Mouse (Mus musculus) hindbrain, embryonic 13.5 days (tissue): ENCODE data around the gene Gm20696. TPM values are rescaled to one million over a fixed set of nuclear protein-coding genes. Genes with fewer than 3 reads are reported as not detected.

Source experiments
- ATAC-seq: fragments of 200-750 bp; cut with Nextera tagmentation; 2 replicates; pipeline ENCODE4 v1.8.0; 2017; ENCODE audit warnings: moderate TSS enrichment; ENCODE audit not compliant: low FRiP score
- H3K27ac ChIP-seq: fragments of 300-500 bp; sonication (generic); 2 replicates; pipeline ENCODE4 v1.5.1; 2015; ENCODE audit warnings: inconsistent platforms, mild to moderate bottlenecking, moderate library complexity
- H3K27me3 ChIP-seq: fragments of 300-500 bp; sonication (generic); 2 replicates; pipeline ENCODE4 v1.6.1; 2015; ENCODE audit warnings: mild to moderate bottlenecking, inconsistent platforms
- H3K36me3 ChIP-seq: fragments of 300-500 bp; sonication (generic); 2 replicates; pipeline ENCODE4 v1.6.1; 2015; ENCODE audit warnings: mild to moderate bottlenecking, inconsistent platforms
- H3K4me1 ChIP-seq: fragments of 300-500 bp; sonication (generic); replicated peaks from 2 replicates; pipeline ENCODE4 v1.6.1; 2015; ENCODE audit warnings: inconsistent platforms
- H3K4me2 ChIP-seq: fragments of 300-500 bp; sonication (generic); 2 replicates; pipeline ENCODE4 v1.6.1; 2015; ENCODE audit warnings: inconsistent platforms, mild to moderate bottlenecking, moderate library complexity
- H3K4me3 ChIP-seq: fragments of 300-500 bp; sonication (generic); 2 replicates; pipeline ENCODE4 v1.5.1; 2015; ENCODE audit warnings: mild to moderate bottlenecking, inconsistent platforms
- H3K9ac ChIP-seq: fragments of 300-500 bp; sonication (generic); 2 replicates; pipeline ENCODE4 v1.6.1; 2015; ENCODE audit warnings: mild to moderate bottlenecking, inconsistent platforms
- H3K9me3 ChIP-seq: fragments of 300-500 bp; sonication (generic); 2 replicates; pipeline ENCODE4 v1.6.1; 2016; ENCODE audit warnings: inconsistent platforms
- WGBS: fragments of 180-500 bp; shearing (Covaris S2); methylation state at CpG from one replicate; pipeline ENCODE4 v1.1.7; 2015; 5-methylcytosine and 5-hydroxymethylcytosine counted together
- polyA plus RNA-seq: library from polyadenylated mRNA; unstranded; fragments of >200 nt; fragmentation: Nextera tagmentation; extraction: Ambion mirVana; gene quantifications from 2 replicates; pipeline ENCODE4 v1.2.1, GENCODE M21; 2015

Gene Gm20696
- polyA plus RNA-seq, 1 experiment from 2014 or later, result 2.7 TPM

DNA sequence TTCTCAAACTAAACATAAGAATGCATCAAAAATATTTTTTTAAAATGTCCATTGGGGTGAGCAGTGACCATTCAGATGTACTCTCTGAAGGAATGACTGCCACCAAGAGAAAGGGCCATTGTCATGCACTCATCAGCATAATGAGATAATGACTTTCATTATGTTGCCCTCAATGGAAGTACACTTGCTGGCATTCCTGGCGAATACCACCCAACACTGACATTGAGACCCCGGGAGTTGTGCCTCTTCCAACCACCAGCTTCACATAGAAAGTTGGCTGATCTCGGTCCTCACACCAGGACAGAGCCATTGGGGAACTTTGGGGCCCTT lies 356.5 kb downstream of the Gm20696 start:
- H3K9ac ChIP-seq, result no peak overlapping the region
- H3K4me2 ChIP-seq, result no peak overlapping the region
- no peaks in the 10 kb centered on the region for H3K36me3 ChIP-seq
- no peak overlapping the region for H3K4me3 ChIP-seq
- no peaks in the 10 kb centered on the region for H3K9me3 ChIP-seq
- no peak for ATAC-seq
- WGBS, result 23% methylated on average over 3 of the region's 3 CpGs
- H3K27me3 ChIP-seq, result no peaks in the 10 kb centered on the region
- H3K4me1 ChIP-seq, result peaks cover 8% of the 10 kb centered on the region
- no peak overlapping the region for H3K27ac ChIP-seq

DNA sequence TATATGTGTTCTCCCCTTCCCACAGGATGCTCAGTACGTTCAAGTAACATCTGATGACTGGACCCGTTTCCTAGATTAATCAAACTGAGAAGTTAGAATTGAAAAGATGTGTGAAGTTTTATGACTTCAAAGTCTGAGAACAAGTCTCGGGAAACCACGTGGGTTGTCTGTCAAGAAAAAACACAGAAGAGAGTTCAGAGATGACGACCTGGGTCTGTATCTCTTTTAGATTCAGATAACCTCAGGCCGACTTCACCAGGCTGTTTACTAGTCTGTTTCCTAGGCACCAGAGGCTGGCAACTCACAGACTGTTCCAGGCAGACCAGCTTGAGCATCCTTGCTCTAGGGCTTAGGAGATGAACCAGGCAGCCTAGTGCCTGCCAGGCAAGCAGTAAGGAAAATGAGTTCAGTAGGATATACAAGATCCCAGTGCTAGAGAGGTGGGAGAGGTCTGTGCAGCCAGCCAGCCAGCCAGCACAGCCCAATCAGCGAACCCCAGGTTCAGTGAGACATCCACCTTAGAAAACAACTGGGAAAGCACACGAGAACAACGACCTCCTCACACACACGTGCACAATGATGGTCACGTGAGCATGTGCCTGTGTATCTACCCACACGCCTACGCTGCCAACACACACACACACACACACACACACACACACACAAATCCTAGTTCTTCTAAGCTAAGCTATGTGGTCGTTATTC lies 357.0 kb downstream of the Gm20696 start:
- Histone ChIP-seq H3K9me3 (no peaks in the 10 kb centered on the region), H3K27me3 (no peaks in the 10 kb centered on the region), H3K4me1 (peaks cover 8% of the 10 kb centered on the region), H3K9ac (no peak overlapping the region), H3K4me3 (no peak overlapping the region), H3K4me2 (no peak overlapping the region), H3K27ac (no peak overlapping the region), H3K36me3 (no peaks in the 10 kb centered on the region)
- ATAC-seq, result no peak
- WGBS, result 74% methylated on average over 14 of the region's 14 CpGs

DNA sequence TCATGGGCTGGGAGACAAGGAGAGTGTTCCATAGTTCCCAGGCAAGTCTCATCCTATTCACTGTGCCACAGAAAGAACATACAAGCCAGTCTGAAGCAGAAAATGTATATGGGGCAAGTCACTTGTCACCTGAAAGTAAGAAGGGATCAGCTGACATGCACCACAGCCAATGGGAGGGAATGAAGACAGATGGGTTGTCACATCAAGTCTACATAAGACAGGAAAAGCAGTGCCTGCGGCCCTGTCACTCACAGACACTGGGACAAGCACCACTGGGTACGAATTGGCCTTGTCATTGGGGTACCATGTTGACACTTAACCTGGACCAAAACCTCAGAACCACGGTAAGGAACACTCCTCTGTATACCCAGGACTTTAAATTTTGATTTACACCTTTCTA lies 360.8 kb downstream of the Gm20696 start:
- H3K4me2 ChIP-seq, result no peak overlapping the region
- ATAC-seq, result no peak
- no peak overlapping the region for H3K9ac ChIP-seq
- 86% methylated on average over 3 of the region's 3 CpGs for WGBS
- H3K9me3 ChIP-seq, result no peaks in the 10 kb centered on the region
- H3K27me3 ChIP-seq, result no peaks in the 10 kb centered on the region
- no peak overlapping the region for H3K4me3 ChIP-seq
- no peak overlapping the region for H3K27ac ChIP-seq
- H3K4me1 ChIP-seq, result peaks cover 5% of the 10 kb centered on the region
- H3K36me3 ChIP-seq, result no peaks in the 10 kb centered on the region

DNA sequence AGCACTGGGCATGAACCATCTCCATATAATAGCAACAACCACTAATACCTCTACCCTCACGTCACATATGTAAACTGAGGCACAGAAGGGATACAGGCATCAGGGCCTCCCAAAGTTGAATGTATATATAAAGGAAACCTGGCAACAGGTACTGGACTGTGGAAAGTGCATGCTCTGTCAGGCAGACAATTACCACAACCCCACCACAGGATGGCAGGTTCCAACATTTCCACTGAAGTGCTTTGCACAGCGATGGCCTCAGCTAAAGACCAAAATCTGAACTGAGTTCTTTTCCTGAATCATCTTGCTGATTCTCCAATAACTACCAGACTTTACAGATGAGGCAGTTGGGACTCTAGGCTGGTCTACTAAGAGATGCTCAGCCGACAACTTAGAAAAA lies 361.4 kb downstream of the Gm20696 start:
- peaks cover under 1% of the 10 kb centered on the region; the same call in 1 of the 2 replicates for H3K4me1 ChIP-seq
- no peak overlapping the region for H3K27ac ChIP-seq
- no peak overlapping the region for H3K4me3 ChIP-seq
- H3K27me3 ChIP-seq, result no peaks in the 10 kb centered on the region
- ATAC-seq, result no peak
- no peak overlapping the region for H3K9ac ChIP-seq
- no peaks in the 10 kb centered on the region for H3K9me3 ChIP-seq
- no peak overlapping the region for H3K4me2 ChIP-seq
- 95% methylated on average over 3 of the region's 3 CpGs for WGBS
- H3K36me3 ChIP-seq, result no peaks in the 10 kb centered on the region

DNA sequence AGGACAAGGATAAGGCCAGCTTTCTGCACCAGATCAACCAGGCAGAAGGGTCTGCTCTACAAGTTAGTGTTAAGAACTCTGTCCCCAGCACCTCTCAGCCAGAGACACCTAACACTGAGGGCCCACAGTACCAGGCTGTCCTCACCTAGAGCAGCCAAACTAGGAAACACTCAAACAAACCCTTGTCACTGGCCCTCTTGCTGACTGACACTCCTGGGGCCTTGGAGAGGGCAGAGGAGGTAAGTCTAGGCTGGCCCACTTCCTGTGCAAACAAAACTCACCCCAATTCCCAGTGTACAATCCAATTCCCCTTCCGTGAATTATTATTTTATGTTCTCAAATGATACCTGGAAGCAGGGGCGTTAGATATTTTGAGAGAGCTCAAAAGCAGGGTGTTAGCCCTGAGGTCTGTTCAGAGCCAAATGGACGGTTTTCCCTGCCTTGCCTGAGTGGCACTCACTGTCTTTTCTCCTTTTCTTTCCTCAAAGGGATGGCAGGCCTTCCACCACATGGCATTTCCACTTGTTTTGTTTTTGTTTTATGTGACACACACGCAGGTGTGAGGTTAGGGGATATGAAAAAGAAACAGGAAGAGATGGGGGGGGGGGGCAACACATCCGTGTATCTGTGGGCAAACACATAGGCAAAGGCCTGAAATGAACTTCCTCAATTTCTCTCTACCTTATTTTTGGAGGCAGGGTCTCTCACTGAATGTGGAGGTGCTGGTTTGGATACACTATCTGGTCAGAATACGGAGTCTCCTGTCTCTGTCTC lies 363.7 kb downstream of the Gm20696 start:
- no peaks in the 10 kb centered on the region for H3K36me3 ChIP-seq
- WGBS, result 88% methylated on average over 6 of the region's 6 CpGs
- ATAC-seq, result no peak

DNA sequence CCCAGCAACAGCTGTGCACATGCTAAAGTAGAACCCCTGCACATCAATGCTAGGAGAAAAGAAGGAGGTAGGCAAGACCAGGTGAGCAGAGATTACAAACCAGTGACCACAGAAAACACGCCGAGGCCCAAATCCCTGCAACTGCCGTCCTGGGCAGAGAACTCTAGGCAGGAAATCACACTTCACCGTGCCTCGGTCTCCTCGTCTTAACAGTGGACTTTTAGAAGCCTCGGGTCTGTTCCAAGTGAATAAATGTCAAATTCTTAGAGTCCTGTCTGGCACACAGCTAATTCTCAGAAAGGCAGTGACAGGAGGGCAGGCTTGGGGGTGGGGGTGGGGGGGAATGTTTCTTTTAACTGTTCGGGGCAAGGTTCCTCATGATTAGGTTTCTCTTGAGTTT lies 364.7 kb downstream of the Gm20696 start:
- Histone ChIP-seq H3K9ac (no peak overlapping the region), H3K9me3 (no peaks in the 10 kb centered on the region), H3K36me3 (no peaks in the 10 kb centered on the region), H3K4me1 (no peaks in the 10 kb centered on the region), H3K4me3 (no peak overlapping the region), H3K27me3 (no peaks in the 10 kb centered on the region), H3K4me2 (no peak overlapping the region), H3K27ac (no peak overlapping the region)
- ATAC-seq, result no peak
- WGBS, result 84% methylated on average over 8 of the region's 8 CpGs

More for the DNA sequence above, 363.7 kb downstream of the Gm20696 start:
- H3K4me3 ChIP-seq, result no peak overlapping the region
- H3K9ac ChIP-seq, result no peak overlapping the region
- H3K4me1 ChIP-seq, result no peaks in the 10 kb centered on the region
- no peaks in the 10 kb centered on the region for H3K27me3 ChIP-seq
- H3K4me2 ChIP-seq, result no peak overlapping the region
- no peak overlapping the region for H3K27ac ChIP-seq
- no peaks in the 10 kb centered on the region for H3K9me3 ChIP-seq

DNA sequence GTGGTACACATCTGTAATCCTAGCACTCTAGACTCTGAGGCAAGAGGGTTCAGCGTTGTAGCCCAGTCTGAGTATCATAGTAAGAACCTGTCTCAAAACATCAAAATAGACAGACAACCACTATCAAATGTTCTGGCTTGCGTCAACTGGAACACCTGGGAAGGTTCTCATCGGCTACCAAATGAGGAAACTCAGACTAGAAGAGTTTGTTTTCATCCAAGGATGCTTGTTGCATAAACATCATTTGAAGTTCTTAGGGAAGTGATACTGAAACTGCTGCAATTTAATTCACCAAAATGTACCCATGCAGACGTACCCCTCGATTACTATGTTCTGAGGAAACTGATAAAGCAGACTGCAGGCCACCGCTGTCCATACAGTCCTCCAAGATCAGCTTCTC lies 366.4 kb downstream of the Gm20696 start:
- Histone ChIP-seq H3K36me3 (no peaks in the 10 kb centered on the region), H3K27me3 (no peaks in the 10 kb centered on the region), H3K9ac (no peak overlapping the region), H3K27ac (no peak overlapping the region), H3K4me3 (no peak overlapping the region), H3K4me1 (no peaks in the 10 kb centered on the region), H3K4me2 (no peak overlapping the region), H3K9me3 (no peaks in the 10 kb centered on the region)
- 97% methylated on average over 6 of the region's 6 CpGs for WGBS
- ATAC-seq, result no peak

DNA sequence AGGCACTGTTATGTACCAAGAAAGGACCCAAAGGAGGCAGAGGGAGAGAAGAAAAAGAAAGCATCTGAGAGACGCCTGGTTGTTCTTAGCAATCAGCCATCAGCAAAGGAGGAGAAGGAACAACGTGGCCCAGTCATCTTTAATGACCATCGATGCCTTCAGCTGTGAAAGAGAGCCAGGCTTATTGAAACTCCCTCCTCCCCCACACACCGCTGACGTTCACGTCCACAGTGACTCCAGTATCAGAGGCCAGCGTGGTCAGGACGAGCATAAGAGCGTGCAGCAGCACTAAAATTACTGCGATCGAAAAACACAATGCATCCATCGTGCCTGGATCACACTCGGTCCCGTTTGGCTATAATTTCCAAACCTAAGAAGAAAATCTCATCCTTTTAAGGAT lies 367.4 kb downstream of the Gm20696 start:
- no peak overlapping the region for H3K4me3 ChIP-seq
- 68% methylated on average over 14 of the region's 14 CpGs for WGBS
- no peaks in the 10 kb centered on the region for H3K36me3 ChIP-seq
- H3K4me2 ChIP-seq, result no peak overlapping the region
- no peaks in the 10 kb centered on the region for H3K4me1 ChIP-seq
- ATAC-seq, result no peak
- H3K9ac ChIP-seq, result no peak overlapping the region
- no peaks in the 10 kb centered on the region for H3K9me3 ChIP-seq
- no peak overlapping the region for H3K27ac ChIP-seq
- H3K27me3 ChIP-seq, result no peaks in the 10 kb centered on the region

DNA sequence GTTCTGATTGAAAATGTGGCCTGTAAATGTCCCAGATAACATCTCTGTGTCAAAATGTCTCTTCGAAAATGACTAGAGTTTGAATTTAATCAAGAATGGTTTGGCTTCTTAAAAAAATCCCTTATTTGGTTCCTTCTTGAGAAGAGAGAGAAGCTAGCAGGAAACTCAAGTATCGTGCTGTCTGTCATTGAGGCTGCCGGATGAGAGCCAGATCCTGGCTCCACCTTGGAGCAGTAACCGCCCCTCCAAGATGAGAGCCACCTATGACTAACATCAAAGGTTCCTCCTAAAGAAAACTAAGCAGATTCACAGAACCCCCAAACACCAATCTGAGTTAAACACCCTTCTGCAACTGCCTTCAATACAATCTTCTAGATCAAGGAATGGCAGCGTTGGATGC lies 369.1 kb downstream of the Gm20696 start:
- no peak overlapping the region for H3K27ac ChIP-seq
- no peak overlapping the region for H3K4me2 ChIP-seq
- H3K9me3 ChIP-seq, result no peaks in the 10 kb centered on the region
- no peaks in the 10 kb centered on the region for H3K27me3 ChIP-seq
- no peak overlapping the region for H3K4me3 ChIP-seq
- ATAC-seq, result no peak
- WGBS, result 92% methylated on average over 5 of the region's 5 CpGs
- no peaks in the 10 kb centered on the region for H3K36me3 ChIP-seq
- no peak overlapping the region for H3K9ac ChIP-seq
- H3K4me1 ChIP-seq, result no peaks in the 10 kb centered on the region

DNA sequence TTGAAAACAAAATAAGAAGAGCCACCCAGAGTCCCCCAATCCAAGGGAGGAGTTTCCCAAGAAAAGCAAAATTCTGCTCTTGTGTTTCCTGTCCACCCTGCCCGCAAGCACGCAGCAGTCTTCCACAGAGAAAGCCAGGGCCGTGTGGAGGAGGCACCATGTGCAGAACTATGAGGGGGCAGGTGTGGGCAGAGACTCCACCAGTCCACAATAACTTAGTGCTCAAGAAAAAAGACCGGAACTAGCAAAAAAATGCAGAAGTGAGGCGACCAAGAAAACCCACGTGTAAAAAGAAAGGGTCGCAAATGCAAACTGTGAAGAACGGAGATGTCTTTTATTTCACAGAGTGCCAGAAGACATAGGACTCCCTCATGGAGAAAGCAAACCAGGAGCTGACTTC lies 371.1 kb downstream of the Gm20696 start:
- no peaks in the 10 kb centered on the region for H3K4me1 ChIP-seq
- H3K9ac ChIP-seq, result no peak overlapping the region
- no peaks in the 10 kb centered on the region for H3K27me3 ChIP-seq
- no peak overlapping the region for H3K4me3 ChIP-seq
- no peaks in the 10 kb centered on the region for H3K36me3 ChIP-seq
- H3K9me3 ChIP-seq, result no peaks in the 10 kb centered on the region
- WGBS, result 87% methylated on average over 8 of the region's 8 CpGs
- no peak overlapping the region for H3K4me2 ChIP-seq
- ATAC-seq, result no peak
- no peak overlapping the region for H3K27ac ChIP-seq

DNA sequence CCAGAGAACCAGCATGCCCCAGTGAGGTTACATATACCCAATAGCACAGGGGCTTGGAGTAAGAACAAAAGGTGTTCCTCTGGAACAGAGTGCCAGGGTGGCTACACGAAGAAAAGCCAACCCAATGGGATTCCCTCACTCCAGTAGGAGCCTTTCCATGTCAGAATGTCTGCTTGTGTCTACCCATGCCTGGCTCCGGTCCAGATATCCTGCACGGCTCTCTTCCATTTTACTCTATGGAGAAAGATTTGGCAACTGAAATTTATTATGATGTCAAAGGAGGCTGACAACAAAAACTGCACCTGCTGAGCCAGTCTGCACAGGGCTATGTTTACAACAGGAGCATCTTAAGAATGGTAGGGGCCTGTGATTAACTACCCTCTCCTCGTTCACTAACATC lies 377.4 kb downstream of the Gm20696 start:
- Histone ChIP-seq H3K27me3 (0 out of 2 replicates have a peak, but pooled peaks cover 4% of the 10 kb centered on the region), H3K9me3 (no peaks in the 10 kb centered on the region), H3K27ac (no peak overlapping the region), H3K4me1 (no peaks in the 10 kb centered on the region), H3K4me3 (no peak overlapping the region), H3K4me2 (no peak overlapping the region), H3K9ac (no peak overlapping the region), H3K36me3 (no peaks in the 10 kb centered on the region)
- no peak for ATAC-seq
- WGBS, result 62% methylated on average over 4 of the region's 4 CpGs

DNA sequence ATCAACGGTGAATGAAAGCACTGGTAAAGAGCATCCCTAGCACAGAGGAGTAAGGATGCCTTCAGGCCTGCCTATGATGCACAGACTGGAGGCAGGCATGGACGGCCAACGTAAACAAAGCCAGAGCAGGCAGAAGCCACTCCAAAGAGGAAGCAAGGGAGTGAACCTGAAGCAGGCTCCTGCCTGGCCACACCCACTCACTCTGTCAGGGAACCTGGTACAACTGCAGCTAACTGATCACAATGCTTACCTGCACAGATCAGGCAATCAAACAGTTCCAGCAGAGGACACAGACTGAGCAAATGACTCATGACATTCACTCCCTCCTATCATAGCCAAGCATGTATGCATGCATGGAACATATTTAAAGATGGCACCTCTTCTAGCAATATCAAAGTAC lies 381.6 kb downstream of the Gm20696 start:
- peaks cover 6% of the 10 kb centered on the region for H3K4me1 ChIP-seq
- H3K27ac ChIP-seq, result no peak overlapping the region
- peaks cover 4% of the 10 kb centered on the region; the same call in 1 of the 2 replicates for H3K27me3 ChIP-seq
- WGBS, result 70% methylated on average over 3 of the region's 3 CpGs
- H3K9ac ChIP-seq, result no peak overlapping the region
- no peaks in the 10 kb centered on the region for H3K36me3 ChIP-seq
- ATAC-seq, result no peak
- no peak overlapping the region for H3K4me3 ChIP-seq
- H3K4me2 ChIP-seq, result no peak overlapping the region
- H3K9me3 ChIP-seq, result no peaks in the 10 kb centered on the region

DNA sequence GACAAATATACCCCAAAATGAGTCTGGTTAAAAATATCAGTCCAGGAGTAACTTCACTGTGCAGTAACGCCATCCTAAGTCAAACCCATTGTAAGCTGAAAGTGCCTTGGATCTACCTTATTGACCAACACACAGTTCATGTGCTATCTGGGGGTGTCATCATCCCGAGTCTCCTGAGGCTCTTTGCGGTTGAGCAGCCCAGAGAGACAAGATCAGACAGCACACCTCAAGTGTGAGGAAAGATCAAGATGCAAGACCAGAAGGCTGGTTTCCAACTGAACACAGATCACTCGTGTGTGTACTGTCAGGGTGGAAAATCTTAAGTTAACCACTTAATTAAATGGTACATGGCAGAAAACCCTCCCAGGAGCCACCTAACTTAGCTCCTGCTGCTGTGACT lies 382.6 kb downstream of the Gm20696 start:
- H3K4me3 ChIP-seq, result no peak overlapping the region
- no peak overlapping the region for H3K27ac ChIP-seq
- no peaks in the 10 kb centered on the region for H3K9me3 ChIP-seq
- H3K9ac ChIP-seq, result no peak overlapping the region
- WGBS, result 84% methylated on average over 4 of the region's 4 CpGs
- peaks cover 6% of the 10 kb centered on the region for H3K4me1 ChIP-seq
- peaks cover 4% of the 10 kb centered on the region; the same call in 1 of the 2 replicates for H3K27me3 ChIP-seq
- no peak for ATAC-seq
- no peak overlapping the region for H3K4me2 ChIP-seq
- no peaks in the 10 kb centered on the region for H3K36me3 ChIP-seq
